Mouse (Mus musculus) right cerebral cortex, postnatal 4 days (tissue): Measurements from ENCODE around the gene Cyp2d22.
"Not testable (repeated sequence)": the region's sequence is repeated elsewhere in the genome, so short reads cannot be mapped to it uniquely, and the experiment has no call there.

Experiments
- DNase-seq: peaks from one replicate; pipeline ENCODE4 v3.0.0-alpha.2; 2022

The Cyp2d22 gene

GRCm38 (mm10) chr15:82379871-82380713, at the start of gene Cyp2d22:
Gene Cyp2d22 (minus strand): TSS chr15:82380260.
- no peak for DNase-seq

GRCm38 (mm10) chr15:82423471-82423870, 43.4 kb upstream of the Cyp2d22 start:
- DNase-seq, result no peak

DNA sequence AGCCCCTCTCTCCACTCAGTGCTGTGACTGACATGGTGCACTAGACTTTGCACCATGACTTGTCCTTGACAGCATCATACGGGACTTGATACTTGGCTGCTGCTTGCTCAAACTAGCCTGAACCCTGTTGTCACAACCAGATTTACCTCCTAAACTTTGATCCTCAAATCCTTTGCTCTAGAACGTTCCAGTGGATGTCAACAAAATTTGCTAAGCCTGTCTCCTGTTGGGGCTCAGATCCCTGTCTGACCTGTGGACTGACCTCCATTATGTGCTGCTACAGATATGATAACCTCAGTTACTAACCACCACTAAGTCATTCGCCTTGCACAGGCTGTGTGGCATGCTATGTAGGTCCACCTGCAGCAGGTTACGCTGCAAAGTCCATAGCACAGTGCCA, 42.9 kb upstream of the Cyp2d22 start:
- no peak for DNase-seq

- DNase-seq, result no peak
These were observed 38.6 kb upstream of the Cyp2d22 start for GRCm38 (mm10) chr15:82418616-82419015.

GRCm38 (mm10) chr15:82416797-82417789, 37.0 kb upstream of the Cyp2d22 start:
- peak; percentile 72 for DNase-seq

DNA sequence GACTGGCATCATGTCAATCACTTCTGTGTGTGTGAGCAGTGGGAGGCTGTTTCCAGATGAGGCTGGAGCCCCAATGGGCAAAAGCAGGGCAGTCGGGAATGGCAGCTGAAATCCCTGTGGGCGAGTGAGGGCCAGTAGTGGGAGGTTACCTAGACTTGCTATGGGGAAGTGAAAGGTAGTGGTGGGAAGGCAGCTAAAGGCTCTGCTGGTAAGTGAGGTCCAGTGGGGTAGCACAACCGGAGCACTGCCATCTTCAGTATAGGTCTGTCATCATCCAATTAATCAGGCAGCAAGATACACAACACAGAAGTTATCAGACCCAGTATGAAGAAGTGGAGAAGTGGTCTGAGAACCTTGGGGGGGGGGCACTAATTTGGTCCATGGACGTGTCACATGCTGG, 27.5 kb upstream of the Cyp2d22 start:
- no peak for DNase-seq

DNA sequence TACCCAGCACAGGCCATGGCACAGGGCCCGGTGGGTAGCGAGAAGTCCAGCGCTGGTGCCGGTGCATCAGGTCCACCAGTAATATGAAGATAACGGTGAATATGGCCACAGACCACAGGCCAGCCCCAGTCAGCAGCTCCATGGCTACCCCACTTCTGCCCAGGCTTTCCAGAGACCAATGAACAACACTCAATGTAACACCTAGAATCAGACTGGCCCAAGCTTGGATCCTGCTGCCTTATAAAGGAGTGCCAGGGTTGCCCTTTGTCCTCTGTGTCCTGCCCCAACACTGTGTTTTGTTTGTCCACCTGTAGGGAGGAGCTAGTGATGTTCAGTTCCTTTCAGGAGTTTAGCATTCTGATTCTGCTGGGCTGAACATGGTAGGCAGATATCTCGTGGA, 26.9 kb upstream of the Cyp2d22 start, which contains the start of gene Cyp2d10:
Gene Cyp2d10 (minus strand): TSS at position 215 of the 400 bp plus-strand sequence.
- no peak for DNase-seq

- DNase-seq, result no peak
These were observed 24.1 kb upstream of the Cyp2d22 start for GRCm38 (mm10) chr15:82404163-82404562.

DNA sequence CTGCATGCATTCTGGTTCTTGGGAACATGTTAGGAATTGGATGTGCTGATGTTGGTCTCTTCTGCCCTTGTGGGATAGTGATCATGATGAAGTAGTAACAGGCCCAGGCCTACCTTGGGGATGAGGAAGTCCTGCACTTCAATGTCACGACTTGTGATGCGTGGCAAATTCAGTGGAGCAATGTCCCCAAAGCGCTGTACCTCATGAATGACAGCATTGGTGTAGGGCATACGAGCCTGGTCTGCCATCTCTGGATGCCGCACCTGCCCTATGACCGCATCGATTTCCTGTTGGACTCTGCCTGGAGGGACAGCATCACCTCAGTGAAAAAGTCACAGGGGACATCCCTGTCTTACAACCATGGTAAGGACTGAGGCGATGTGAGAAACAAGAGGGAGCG, 23.5 kb upstream of the Cyp2d22 start:
- DNase-seq, result no peak

DNA sequence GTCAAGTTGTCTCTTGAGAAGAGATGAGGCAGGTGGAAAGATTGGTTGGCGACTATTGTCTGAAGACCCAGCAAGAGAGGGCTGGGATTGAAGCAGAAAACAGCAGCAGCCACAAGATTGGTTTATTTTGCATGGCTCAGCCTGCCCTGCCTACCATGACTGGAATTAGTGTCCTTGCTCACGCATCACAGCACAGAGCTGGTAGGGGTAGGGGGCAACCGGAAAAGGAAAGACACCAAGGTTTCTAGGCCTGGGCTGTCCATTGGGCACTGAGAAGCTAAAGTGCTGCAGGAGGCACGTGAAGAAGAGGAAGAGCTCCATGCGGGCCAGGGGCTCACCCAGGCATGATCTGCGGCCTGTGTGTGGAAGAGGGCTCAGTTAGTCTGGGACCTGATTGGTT, 22.7 kb upstream of the Cyp2d22 start:
- DNase-seq, result no peak

DNA sequence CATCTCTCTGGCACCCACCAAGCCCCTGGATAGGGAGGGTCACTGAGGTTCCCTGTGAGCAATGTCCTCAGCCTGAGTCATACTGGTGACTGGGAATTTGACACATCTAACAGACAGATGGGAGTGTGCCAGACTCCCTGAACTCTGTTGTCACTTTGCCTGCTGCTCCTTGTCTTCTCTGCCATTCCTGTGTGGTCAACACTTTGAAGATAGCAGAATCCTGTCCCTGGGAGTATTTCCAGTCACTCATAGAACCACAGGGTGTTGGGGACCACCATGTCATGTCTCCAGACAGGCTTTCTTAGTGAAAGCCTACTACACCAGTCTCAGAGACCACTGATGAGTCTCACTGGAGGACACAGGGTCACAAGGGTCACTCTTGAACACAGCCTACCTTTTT, 22.0 kb upstream of the Cyp2d22 start:
- DNase-seq, result no peak

DNA sequence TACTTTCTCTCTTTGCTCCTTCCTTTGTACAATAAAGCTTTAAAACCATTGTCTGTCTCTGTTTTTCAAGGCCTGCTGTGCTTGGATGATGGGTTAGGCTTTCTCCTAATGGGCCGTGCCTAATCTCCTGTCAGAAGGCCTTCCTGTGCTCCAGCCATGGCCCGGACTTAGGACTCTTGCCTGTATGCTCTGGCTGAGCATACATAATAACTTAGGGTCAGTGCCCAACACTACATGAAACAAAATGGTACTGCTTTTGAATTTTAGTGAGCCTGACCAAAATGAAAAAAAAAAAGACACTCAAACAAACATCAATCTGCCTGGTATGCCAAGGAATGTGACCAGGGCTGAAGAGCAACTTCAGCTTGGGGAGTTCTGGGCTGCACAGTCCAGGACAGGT, 21.5 kb upstream of the Cyp2d22 start:
- DNase-seq, result no peak

GRCm38 (mm10) chr15:82395955-82396354, 15.9 kb upstream of the Cyp2d22 start:
- not testable (repeated sequence) for DNase-seq

DNA sequence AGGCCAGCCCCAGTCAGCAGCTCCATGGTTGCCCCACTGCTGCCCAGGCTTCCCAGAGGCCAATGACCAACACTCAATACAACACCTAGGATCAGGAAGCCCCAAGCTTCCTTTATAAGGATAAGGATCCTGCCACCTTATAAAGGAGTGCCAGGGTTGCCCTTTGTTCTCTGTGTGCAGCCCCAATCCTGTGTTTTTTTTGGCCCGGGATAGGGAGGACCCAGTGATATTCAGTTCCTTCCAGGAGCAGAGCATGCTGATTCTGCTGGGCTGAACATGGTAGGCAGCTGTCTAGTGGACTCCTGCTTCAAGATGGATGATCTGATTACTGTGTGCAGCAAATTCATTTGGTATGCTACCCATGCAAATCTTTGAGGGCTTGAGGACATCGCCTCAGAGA, 13.9 kb upstream of the Cyp2d22 start, which contains the start of gene Cyp2d11:
Gene Cyp2d11 (minus strand): TSS at position 101 of the 400 bp plus-strand sequence.
- not testable (repeated sequence) for DNase-seq

DNA sequence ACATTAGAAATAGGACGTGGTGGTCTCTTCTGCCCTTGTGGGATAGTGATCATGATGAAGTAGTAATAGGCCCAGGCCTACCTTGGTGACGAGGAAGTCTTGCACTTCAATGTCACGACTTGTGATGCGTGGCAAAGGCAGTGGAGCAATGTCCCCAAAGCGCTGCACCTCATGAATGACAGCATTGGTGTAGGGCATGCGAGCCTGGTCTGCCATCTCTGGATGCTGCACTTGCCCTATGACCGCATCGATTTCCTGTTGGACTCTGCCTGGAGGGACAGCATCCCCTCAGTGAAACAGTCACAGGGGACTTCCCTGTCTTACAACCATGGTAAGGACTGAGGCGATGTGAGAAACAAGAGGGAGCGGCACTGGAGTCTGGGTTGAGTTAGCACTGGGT, 9.9 kb upstream of the Cyp2d22 start:
- not testable (repeated sequence) for DNase-seq

DNA sequence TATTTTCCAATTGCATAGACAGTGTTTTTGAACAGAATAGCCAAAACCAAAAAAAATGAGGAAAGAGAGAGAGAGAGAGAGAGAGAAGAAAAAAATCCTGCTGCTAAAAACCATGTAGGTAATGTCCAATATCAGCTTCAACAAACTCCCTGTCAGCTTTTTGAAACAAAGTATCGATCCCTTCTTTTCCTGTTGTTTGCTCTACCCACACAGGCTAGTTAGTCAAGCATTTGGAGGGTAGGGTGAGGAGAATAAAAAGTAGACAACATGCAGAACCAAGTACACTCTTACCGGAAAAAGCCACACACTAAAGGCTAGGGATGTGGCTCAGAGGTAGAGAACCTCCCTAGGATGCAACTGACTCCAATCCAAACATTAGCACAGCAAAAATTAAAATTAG, 5.7 kb upstream of the Cyp2d22 start:
- no peak for DNase-seq

- no peak for DNase-seq
These were observed 2.4 kb upstream of the Cyp2d22 start for GRCm38 (mm10) chr15:82382441-82382840.

DNA sequence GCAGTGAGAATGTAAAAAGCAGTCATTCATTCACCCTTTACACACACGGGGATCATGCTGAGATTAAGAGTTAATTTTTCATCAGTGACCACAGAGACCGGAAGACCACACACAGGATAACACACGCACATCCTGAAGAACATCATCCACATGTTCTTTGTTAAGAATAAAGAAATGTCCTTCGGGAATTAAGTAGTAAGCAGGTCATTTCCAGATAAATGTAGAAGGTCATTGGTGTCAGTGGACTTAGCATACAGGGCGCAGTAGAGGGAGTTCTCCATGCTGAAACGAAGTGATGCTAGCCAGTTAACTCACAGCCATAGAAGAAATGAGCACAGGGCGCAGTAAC, 628 bp upstream of the Cyp2d22 start:
- DNase-seq, result no peak

GRCm38 (mm10) chr15:82379511-82379870, 569 bp downstream of the Cyp2d22 start:
- DNase-seq, result no peak

- no peak for DNase-seq
These were observed 1.5 kb downstream of the Cyp2d22 start for GRCm38 (mm10) chr15:82378261-82379180.

GRCm38 (mm10) chr15:82377701-82378100, 2.4 kb downstream of the Cyp2d22 start:
- no peak for DNase-seq

- DNase-seq, result no peak
These were observed 3.5 kb downstream of the Cyp2d22 start for GRCm38 (mm10) chr15:82376393-82377138.
